Mouse (Mus musculus): ENCODE measurements around the gene Ttn. TPM values are rescaled to one million over a fixed set of nuclear protein-coding genes. Genes with fewer than 3 reads are reported as not detected.

The Ttn gene
- polyA plus RNA-seq, 2 experiments from 2014 or later = 5.5 to 9.2 TPM

DNA sequence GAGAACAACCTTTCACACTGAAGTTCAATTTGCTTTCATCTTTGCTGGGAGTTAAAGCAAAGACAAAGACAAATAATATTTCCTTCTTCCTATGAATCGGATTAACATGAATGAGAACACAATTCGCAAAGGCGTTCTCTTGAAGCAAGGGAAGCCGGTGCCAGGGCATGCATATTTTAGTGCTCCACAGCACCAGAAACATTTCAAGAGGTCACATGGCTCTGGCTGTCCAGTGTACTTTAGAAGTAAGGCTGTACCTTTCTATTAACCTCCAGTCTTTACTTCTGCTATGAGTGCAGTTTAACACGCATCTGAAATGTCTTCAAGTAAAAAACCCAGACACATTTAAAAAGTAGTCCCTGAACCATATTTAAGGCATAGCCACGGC, 20.3 kb downstream of the Ttn start:
- no peak for ATAC-seq

DNA sequence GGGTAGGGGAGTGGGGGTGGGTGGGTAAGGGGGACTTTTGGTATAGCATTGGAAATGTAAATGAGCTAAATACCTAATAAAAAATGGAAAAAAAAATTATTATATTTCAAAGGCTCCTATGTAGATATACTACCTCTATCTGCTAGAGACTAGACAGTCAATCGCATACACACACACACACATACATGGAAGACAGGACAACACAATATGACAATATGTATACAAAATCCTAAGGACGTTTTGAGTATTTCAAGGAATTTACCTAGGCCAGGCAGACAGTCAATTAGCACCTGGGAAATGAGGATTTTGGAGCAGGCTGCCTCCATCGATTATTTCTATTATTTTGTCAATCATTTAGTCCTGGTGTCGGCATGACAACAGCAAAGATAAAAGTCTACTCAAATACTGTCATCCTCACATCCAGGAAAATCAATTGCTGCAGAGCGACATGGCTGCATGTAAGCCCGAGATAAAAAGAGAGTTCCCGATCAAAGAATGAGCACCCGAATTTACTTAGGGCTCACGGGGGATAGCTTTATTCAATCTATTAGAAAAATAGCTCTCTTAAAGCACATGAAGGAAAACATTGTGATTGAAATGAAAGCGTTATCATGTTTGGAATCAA, 20.8 kb downstream of the Ttn start:
- ATAC-seq = no peak

DNA sequence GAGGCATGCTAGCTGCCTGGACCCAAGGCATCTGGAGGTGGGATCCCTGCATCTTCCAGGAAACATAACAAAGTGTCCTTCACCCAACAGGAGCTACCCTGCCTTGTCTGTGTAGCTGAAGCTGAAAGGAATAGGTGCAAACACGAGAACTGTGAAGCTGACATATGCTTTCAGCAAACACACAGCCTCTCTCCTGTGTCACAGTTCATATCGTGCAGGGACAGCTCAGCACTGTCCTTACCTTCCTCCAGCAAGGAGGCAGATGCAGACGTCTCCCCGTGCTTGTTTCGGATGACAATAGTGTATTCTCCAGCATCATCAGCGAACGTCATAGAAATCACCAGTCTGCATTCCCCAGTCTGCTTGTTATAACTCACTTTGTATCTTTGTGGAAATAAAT, 32.6 kb downstream of the Ttn start:
- ATAC-seq = no peak

DNA sequence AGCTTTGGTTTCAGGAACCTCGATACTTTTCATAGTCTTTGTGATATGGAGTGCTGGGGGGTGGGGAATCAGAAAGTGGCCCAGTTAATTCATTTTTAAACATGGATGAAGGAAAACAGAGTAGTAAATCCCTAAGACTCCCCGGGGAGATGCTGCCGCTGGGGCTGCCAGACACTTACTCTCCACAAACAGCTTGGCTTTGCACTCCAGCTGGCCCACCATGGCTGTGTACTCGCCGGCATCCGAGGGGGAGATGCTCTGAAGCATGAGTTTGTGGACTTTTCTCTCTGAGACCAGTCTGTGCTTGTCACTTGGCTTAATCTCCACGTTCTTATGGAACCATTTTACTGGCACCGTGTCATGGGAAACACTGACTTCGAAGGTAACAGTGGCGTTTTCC, 43.8 kb downstream of the Ttn start:
- no peak for ATAC-seq

DNA sequence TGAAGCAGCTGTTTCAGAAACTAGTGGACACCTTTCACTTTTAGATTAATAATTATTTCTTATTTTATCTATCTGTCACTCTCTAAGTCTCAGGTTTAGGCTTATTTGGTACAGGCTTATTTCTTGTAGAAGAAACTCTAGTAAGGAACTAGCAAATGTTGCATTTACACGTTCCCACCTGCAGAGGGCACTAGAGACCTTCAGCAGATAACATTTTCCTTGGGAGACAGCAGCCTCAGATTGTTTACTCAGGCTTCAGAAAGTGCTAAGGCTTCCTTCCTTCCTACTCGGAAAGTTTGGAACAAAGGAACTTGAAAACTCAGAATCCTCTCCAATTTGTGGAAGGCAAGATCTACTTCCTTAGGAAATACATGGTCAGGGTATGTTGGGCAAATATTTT, 52.6 kb downstream of the Ttn start:
- no peak for ATAC-seq

DNA sequence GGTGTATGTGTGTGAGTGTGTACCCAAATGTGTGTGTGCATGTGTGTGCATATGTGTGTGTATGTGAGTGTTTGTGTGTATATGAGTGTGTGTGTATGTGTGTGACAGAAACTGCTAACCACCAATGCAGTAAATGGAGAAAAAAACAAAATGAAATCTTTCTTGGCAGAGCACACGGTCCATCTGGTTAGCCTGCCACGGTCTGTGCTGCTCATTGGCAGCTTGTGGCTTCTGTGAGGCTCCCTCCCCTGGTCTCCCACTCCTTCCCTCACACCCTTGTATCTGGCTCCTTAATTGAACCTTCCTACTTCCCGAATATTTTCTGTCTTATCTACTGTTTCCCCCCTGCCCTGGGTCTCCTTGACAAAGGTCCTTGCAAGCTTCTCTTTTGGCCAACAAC, 53.5 kb downstream of the Ttn start:
- ATAC-seq = no peak

DNA sequence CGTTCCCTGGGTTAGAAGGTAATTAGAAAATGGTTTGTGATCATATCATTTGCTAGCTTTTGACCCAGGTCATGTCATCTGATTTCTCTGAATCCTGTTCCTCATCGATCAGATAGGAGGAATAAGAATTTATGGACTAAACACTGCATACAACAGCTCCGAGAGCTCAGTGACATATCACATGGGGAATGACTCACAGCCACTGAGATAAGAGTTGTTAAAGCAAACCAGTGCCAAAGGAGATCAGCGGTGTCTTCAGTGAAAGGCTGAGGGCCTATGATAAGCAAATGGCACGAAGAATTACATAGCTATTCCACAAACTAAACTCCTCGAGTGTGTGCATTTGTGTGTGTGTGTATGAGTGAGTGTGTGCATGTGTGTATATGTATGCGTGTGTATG, 54.0 kb downstream of the Ttn start:
- ATAC-seq = no peak

DNA sequence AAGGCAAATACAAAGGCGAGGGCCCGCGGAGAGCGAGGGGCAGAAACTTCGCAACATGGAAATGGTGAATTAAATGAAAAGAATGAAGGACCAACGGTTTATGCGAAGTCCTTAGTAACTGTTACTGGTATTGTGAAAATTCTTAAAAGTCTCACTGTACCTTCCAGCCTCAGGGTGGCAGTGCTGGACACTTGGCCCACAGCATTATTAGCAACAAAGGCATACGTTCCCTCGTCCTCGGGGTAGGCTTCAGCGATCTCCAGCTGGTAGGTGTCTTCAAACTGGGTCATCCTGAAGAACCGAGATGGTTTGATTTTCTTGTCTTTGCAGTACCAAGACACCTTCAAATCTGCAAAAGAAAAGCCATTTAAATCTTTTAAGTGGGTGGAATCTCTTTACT, 55.4 kb downstream of the Ttn start:
- ATAC-seq = no peak

DNA sequence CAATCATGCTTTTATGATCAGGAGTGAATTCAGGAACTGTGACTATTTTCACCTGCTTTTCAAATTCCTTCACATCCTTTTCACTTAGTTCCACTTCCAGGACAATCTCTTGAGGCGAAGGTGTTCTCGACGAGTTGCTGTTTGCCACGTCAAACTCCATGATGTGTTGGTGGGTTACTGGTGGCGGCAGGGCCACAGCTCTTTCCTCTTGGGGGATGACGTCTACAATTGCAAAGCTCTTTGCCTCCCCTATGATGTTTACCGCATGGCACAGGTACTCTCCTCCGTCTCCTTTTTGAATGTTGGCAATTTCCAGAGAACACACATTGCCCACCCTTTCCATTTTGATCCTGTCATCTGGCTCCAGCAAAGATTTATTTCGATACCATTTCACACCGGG, 67.4 kb downstream of the Ttn start:
- ATAC-seq = no peak

DNA sequence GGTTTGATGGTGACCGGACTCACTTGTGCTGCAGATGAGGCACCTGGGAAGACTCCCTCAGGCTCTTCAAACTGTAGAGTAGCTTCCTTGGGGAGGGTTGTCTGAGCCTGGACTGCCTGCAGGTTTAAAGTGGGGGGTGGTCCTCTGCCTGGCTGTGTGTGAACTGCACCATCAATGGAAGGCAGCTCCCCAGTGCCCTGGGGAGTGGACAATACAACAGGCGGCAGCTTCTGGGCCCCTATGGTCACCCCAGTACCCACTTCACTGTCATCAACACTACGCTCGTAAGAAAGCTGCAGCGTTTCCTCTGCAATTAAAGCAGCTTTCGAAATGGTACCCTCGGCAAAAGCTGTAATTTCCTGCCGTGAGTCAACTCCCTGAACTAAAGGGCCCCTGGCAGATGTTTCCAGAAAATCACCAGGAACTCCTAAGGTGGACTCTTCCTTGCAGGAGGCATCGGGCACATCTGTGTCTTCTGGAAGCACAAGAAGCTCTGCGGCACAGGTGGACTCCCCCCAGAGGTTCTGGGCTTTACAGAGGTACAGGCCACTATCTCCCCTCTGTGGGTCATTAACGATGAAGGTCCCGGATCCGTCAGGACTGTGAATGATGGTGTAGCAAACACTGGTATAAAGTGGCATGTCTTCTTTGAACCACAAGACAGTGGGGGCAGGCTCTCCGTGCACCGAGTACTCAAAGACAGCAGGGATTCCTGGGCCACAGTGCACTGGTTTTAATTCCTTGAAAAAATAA, 73.5 kb downstream of the Ttn start:
- ATAC-seq = no peak

DNA sequence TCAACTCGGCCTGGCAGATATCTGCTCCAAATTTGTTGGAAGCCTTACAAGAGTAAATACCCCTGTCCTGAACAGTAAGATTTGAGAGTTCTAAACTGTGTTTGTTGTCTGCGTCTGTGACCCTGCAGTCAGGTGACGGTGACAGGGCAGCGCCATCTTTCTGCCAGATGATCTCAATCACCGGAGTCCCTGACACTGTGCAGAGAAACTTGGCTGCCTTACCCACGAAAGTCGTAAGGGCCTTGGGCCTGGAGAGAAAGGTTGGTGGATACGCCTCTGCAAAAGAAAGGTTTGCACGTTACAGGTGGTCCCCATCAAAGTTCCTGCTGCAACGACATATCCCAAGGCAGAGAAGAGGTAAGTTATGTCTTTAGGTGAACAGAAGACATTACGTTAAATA, 79.0 kb downstream of the Ttn start:
- ATAC-seq = no peak

DNA sequence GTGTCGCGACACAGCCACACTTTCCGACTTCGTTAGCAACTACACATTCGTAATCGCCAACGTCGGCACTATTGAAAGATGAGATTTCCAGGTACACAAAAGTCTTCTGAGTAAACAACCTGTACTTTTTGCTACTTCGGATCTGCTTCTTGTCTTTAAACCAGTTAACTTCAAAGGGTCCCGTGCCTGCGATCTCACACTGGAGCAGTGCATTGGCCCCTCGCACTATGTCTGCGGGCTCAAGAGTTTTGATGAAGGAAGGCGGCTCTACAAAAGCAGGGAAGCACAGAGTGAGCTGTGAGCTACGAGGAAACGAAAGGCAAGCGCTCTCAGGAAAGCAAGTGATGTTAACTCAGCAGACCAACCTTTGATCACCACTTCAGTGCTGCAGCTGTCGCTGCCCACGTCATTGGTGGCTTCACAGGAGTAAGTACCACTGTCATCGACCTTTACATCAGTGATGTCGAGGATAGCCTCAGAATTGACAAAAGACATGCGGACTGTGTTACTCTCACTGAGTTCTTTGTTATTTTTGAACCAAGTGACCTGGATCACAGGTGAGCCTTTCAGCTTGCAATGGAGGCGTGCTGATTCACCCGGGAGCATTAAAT, 80.8 kb downstream of the Ttn start:
- ATAC-seq = no peak

DNA sequence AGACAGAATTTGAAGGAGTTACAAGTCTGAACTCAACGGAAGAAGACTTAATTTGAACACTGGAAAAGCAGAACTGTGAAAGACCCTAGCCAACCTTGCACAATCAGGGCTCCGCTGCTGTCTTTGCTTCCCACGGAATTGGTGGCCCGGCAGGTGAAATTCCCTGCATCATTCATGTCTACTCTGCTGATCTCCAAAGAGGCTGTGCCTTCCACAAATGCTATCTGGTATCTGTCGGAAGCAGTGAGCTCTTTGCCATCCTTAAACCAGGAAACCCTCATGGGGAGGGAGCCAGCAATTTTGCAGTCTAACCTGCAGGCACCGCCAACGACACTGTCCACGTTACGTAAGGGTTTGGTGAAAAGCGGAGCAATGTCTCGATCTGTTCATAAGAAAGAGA, 82.5 kb downstream of the Ttn start:
- no peak for ATAC-seq

DNA sequence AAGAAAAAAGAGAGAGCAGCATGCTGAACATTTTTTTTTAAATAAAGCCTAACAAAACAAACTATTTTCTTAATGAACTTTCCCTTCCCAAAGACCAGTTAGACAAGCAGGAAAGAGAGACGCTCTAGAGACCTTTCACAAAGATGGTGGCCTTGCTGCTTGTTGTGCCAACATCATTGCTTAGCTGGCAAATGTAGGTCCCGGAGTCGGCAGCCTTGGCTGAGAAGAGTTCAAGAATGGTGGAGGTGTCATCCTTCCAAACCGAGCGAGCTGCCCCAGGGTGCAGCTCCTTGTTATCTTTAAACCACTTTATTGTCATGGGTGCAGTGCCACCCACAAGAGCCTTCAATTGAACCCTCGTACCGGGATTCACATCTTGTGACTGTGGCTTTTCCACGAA, 85.4 kb downstream of the Ttn start:
- no peak for ATAC-seq

DNA sequence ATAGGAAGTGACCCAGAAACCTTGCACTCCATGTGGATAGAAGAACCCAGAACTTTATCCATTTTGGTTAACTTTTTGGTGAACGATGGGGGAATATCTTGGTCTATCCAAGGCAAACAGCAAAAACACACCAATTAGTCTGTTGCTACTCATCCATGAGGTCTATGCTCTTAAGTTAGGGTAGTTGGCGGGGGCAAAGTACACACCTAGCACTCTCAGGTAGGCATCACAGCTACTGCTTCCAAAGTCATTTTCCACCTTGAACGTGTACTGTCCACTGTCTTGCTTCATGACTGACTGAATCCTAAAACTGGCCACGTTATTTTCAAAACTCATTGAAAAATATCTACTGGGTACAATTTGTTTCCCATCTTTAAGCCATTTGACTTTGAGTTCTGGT, 87.0 kb downstream of the Ttn start:
- ATAC-seq = no peak

DNA sequence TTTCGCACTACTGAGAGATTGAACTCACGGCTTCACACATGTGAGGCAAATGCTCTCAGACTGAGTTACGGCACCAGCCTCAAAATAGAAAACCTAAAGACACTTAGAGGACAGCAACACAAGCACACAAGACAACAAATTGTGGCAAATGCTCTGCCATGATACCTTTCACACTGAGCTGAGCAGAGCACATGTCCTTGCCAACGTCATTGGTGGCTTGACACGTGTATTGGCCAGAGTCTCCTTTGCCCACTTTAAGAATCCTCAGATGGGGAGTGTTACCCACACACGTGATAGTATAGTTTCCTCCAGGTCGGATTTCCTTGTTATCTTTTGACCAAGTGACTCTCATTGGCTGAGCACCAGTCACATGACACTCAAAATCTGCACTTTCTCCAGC, 93.6 kb downstream of the Ttn start:
- ATAC-seq = no peak

DNA sequence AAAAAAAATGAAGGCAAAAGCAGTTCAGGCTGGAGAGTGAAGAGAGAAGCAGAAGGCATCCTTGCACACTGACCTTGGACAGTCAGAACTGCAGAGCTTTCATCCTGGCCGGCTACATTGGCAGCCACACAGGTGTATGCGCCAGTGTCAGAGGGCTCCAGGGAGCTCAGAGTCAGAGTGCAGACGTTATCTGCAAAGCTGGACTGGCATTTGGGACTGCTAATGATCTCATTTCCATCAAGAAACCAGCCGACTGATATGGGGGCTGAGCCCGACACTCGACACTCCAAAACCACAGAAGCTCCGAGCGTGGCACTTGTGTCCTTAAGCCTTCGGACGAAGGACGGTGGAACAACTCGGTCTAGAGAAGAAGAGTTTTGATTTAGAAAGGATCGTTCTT, 96.5 kb downstream of the Ttn start:
- ATAC-seq = no peak

DNA sequence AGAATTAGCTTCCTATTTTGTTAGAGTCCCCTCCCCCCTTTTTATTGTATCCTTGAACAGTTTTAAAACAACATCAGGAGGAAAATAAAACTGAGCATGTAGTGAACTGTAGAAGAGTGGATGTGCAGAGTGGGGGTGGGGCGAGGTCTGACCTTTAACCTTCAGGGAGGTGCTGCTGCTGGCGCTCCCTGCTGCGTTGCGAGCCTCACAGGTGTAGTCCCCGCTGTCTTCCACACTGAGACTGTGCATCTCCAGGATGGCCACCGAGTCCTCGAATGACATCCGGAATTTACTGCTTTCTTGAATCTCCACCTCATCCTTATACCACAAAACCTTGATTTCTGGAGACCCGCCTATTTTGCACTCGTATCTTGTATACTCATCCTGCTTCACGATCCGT, 100.9 kb downstream of the Ttn start:
- no peak for ATAC-seq

DNA sequence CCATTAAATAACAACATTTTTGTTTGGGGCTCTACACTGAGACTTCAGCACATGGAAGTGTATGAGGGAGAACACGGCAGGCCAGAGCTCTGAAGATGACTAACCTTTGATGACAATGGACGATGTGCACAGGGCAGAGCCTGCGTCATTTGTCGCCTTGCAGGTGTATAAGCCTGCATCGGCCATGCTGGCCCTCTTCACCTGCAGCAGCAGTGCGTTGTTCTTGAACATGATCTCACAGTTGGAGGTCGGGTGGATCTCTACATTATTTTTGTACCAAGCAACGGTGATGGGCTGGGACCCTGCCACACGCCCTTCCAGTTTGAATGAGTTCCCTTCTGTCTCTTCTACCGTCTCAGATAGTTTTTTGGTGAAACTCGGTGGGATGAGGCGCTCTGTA, 106.8 kb downstream of the Ttn start:
- no peak for ATAC-seq

DNA sequence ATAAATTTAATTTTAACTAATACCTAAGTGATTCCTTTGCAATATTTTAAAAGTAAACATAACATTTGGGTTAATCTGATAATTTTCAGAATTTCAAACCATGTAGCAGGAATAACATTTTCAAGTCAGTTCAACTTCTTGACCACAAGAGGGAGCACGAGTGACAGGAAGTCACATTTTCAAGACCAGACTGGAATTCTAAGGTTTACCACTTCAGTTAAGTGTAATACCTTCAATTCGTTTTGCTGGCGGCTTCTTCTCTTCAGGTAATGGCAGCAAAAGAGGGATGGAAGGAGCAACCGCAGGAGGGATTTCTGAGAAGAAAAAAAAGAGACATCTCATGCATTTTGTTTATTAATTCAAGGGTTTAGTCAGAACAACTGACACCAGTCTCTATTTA, 115.4 kb downstream of the Ttn start:
- ATAC-seq = peak; percentile 63

DNA sequence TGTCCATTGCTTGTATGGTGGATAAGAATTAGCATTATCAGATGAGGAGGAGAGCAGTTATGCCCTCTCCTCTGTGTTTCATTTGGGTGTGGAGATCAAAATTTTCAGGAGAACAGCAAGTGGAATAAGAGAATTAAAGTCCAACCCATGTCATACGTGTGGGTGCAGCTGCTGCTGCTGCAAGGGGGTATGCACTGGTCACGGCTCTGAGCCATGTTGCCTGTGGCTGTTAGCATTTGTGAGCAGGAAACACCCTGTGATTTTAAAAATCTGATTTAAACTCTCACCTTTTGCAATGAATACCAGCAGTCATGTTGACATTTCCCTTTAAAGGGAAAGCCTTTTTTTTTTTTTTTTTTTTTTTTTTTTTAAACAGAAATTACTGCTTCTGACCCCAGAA, 116.8 kb downstream of the Ttn start:
- no peak for ATAC-seq

DNA sequence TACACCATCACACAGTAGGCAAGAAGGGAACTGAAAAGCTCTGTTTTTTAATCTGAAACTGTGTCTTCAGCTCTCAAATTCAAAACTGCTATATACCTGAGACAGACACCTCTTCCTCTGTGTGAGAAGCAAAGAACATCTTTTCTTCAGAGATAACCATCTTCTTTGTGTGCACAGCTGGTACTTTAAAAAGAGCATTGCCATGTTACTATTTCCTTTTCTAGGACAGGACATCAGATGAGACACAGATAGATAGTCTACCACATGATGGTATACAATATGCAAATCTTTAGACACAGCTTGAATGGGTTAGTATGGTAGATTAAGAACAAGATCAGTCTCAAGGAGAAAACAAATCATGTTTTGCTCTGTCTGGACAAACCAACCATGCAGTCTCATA, 121.0 kb downstream of the Ttn start:
- peak; percentile 71 for ATAC-seq

DNA sequence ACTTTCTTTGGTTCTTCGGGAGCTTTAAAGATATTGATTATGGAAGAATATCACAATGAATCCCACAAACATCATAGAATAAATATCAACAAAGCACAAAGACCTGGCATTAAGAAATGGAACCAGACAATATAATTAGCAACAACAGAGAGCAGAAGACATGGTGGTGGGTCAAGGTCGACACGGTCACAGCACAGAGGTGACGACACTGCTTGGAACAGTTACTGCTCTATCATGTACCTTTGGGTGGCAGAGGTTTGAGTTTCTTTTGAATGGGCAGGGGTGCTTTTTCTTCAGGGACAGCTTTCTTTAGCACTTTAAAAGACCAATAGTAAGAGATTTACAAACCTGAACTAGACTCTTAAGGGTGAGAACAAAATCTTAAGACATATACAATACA, 132.3 kb downstream of the Ttn start:
- no peak for ATAC-seq

DNA sequence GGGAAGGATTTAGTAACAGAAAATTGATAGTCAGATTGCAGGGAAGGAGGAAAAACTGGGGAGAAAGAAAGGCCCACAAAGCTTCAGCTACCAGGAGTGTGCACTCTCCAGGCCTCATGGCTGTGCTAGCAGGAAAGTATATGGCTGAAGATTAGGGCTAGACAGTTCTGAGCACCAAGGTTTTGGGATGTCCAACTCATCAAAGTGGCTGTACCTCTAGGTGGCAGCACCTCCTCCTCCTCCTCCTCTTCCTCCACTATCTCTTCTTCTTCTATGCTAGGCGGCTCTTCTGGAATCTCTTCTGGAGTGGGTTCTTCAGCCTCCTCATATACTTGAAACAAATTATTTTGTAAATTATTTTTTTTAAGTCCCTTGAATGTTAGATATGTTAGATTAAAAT, 139.2 kb downstream of the Ttn start:
- no peak for ATAC-seq

DNA sequence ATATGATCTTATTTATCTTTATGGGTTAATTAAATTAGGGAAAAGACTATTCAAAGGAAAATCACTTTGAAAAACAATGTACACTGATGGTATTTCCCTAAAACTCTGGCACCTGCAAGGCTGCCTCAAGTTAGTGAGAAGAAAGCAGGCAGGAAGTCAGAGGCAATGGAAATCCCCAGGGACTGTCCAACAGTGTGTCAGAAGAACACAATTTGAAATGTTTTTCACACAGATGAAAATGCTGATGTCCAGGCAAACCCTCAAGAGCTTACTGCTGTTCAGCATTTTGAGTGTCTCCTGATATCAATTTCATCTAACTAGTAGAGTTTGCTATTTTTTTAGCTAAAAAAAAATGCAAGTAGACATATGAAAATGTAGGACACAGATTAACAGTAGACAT, 161.9 kb downstream of the Ttn start:
- peak; percentile 90 for ATAC-seq
